Mouse (Mus musculus) bone marrow macrophage, adult 2 months (primary cell): Measurements from ENCODE around the gene Neu2. TPM values are rescaled to one million over a fixed set of nuclear protein-coding genes. Genes with fewer than 3 reads are reported as not detected.
A peak's percentile ranks its signal among the peaks of the same experiment; 100 is the strongest.
"Not testable (repeated sequence)": the region's sequence is repeated elsewhere in the genome, so short reads cannot be mapped to it uniquely, and the experiment has no call there.

Source experiments
- H3K27ac ChIP-seq: 2 replicates; pipeline ENCODE4 v1.5.1; 2012; ENCODE audit warnings: low read depth, low read length; ENCODE audit not compliant: insufficient read depth
- H3K4me1 ChIP-seq: 2 replicates; pipeline ENCODE4 v1.6.1; 2012; ENCODE audit warnings: low read length; ENCODE audit not compliant: control insufficient read depth, insufficient read depth
- H3K4me3 ChIP-seq: 2 replicates; pipeline ENCODE4 v1.5.1; 2012; ENCODE audit warnings: mild to moderate bottlenecking, low read length, moderate library complexity; ENCODE audit not compliant: insufficient read depth
- CTCF ChIP-seq: IDR thresholded peaks from 2 replicates; pipeline ENCODE4 v1.5.1; 2012; ENCODE audit warnings: low read depth, mild to moderate bottlenecking, low read length, moderate library complexity
- POLR2A ChIP-seq: IDR thresholded peaks from 2 replicates; pipeline ENCODE4 v1.6.1; 2012; ENCODE audit warnings: mild to moderate bottlenecking, low read depth, low read length, borderline replicate concordance
- polyA plus RNA-seq: library from polyadenylated mRNA; stranded (reverse); fragments of >200 nt; gene quantifications from 2 replicates; pipeline ENCODE4 v1.2.4, GENCODE M21; 2012; ENCODE audit not compliant: missing spikeins, insufficient read depth, insufficient read length

Gene Neu2
- not detected in 2 replicates for polyA plus RNA-seq

GRCm38 (mm10) chr1:87509561-87510165 is at the start of gene Neu2:
TSS of gene Neu2 (plus strand) at chr1:87509889.
- Histone ChIP-seq H3K27ac (no peak within 1 kb of the TSS), H3K4me1 (no peaks in the 10 kb centered on the region), H3K4me3 (peak within 1 kb of the TSS; percentile 36)
- TF ChIP-seq CTCF = no peak
- TF ChIP-seq POLR2A = no peak

- Histone ChIP-seq H3K27ac (no peak overlapping the region), H3K4me3 (no peak overlapping the region), H3K4me1 (0 out of 2 replicates have a peak, but pooled peaks cover 3% of the 10 kb centered on the region)
- TF ChIP-seq POLR2A (no peak), CTCF (no peak)
These were observed 42.2 kb upstream of the Neu2 start for GRCm38 (mm10) chr1:87467469-87467868.

- TF ChIP-seq CTCF = no peak
- no peak for TF ChIP-seq POLR2A
- Histone ChIP-seq H3K4me1 (0 out of 2 replicates have a peak, but pooled peaks cover 3% of the 10 kb centered on the region), H3K4me3 (no peak overlapping the region), H3K27ac (no peak overlapping the region)
These were observed 41.4 kb upstream of the Neu2 start for GRCm38 (mm10) chr1:87468321-87468720.

- not testable (repeated sequence) for H3K4me1 ChIP-seq, H3K27ac ChIP-seq
These were observed 39.7 kb upstream of the Neu2 start, which contains the start of gene Snorc for GRCm38 (mm10) chr1:87469971-87470370. TSS of gene Snorc (plus strand) at chr1:87470271.

GRCm38 (mm10) chr1:87471914-87472313 is 37.8 kb upstream of the Neu2 start:
- H3K4me1 ChIP-seq = 0 out of 2 replicates have a peak, but pooled peaks cover 3% of the 10 kb centered on the region
- H3K27ac ChIP-seq = no peak overlapping the region
- no peak overlapping the region for H3K4me3 ChIP-seq
- no peak for TF ChIP-seq CTCF
- TF ChIP-seq POLR2A = no peak

More at GRCm38 (mm10) chr1:87469971-87470370, 39.7 kb upstream of the Neu2 start, which contains the start of gene Snorc:
- H3K4me3 ChIP-seq = not testable (repeated sequence)

GRCm38 (mm10) chr1:87472576-87472975 is 37.1 kb upstream of the Neu2 start:
- Histone ChIP-seq H3K4me3 (no peak overlapping the region), H3K4me1 (0 out of 2 replicates have a peak, but pooled peaks cover 3% of the 10 kb centered on the region), H3K27ac (no peak overlapping the region)
- TF ChIP-seq CTCF (no peak), POLR2A (no peak)

GRCm38 (mm10) chr1:87475076-87475895 is 34.4 kb upstream of the Neu2 start:
- no peaks in the 10 kb centered on the region for H3K4me1 ChIP-seq
- no peak overlapping the region for H3K4me3 ChIP-seq
- no peak overlapping the region for H3K27ac ChIP-seq
- no peak for TF ChIP-seq POLR2A
- TF ChIP-seq CTCF = no peak

- Histone ChIP-seq H3K27ac (no peak overlapping the region), H3K4me3 (no peak overlapping the region), H3K4me1 (no peaks in the 10 kb centered on the region)
- TF ChIP-seq POLR2A (no peak), CTCF (no peak)
These were observed 27.1 kb upstream of the Neu2 start for GRCm38 (mm10) chr1:87482546-87482945.

- Histone ChIP-seq H3K27ac (no peak overlapping the region), H3K4me1 (no peaks in the 10 kb centered on the region), H3K4me3 (no peak overlapping the region)
- TF ChIP-seq CTCF (no peak), POLR2A (no peak)
These were observed 23.3 kb upstream of the Neu2 start for GRCm38 (mm10) chr1:87486386-87486785.

- no peak for TF ChIP-seq CTCF
- no peak for TF ChIP-seq POLR2A
- Histone ChIP-seq H3K4me1 (no peaks in the 10 kb centered on the region), H3K4me3 (no peak overlapping the region), H3K27ac (no peak overlapping the region)
These were observed 17.4 kb upstream of the Neu2 start for GRCm38 (mm10) chr1:87492285-87492684.
